Mouse (Mus musculus) left cerebral cortex, postnatal 36 days (tissue): ENCODE results near the gene C5ar2. TPM values are rescaled to one million over a fixed set of nuclear protein-coding genes. Genes with fewer than 3 reads are reported as not detected.

Source experiments
- DNase-seq, 2 experiments: peaks; one replicate each; pipeline ENCODE4 v3.0.0; 2021 to 2022; ENCODE audit warnings: low spot score in 2 of 2, mixed read lengths in 1 of 2
- intact Hi-C: fragments of 180-260 bp; cut with DNase I; formaldehyde crosslinking; loops from one replicate; pipeline ENCODE4 v1.15.1; 2025
- total RNA-seq, 2 experiments: library from RNA; stranded (reverse); gene quantifications; 2 replicates each; pipeline ENCODE4 v1.2.3; 2021

The C5ar2 gene
- total RNA-seq, 2 experiments from 2014 or later = 0.61 to 0.74 TPM

DNA sequence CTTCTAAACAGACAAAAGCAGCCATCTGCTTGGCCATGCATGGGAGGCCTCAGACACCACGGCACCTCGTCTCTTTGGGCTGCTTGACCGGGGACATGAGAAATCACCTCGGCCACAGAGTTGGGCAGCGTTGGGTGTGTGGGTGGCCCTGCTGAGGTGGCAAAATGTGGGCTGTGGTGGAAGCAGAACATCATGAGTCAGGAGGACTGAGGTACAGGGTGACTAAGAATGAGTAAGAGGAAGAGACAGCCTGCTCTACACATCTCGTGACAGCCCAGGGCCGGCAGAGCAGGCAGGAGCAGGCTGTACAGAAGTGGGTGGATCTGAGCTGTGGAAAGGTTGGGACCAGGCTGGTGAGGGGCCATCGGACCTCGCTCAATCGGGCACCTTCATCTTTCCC is 36.5 kb downstream of the C5ar2 start:
- peak; percentile 65 to 67 for DNase-seq
- intact Hi-C loops = loop anchor here (10.0 kb wide), 1 partner anchor 177 kb away; the partner anchor contains the start of gene Sae1

DNA sequence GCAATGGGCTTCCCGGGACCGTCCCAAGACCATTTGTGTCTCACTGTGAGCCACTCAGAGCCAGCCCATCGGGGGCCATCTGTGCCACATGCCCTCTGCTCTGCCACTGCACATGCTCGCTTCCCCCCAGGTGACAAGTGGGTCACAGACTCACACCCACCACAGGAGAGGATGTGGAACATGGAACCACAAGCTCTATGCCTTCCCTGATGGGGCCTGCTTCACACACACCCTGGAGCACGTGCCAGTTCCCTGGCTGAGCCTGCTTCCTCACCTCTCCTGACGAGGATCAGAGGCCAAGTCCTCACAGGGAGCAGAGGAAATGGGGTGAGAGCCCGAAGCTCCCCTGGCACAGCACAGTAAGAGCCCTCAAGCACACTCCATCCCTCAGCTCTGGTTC is 36.9 kb downstream of the C5ar2 start:
- intact Hi-C loops = loop anchor here (10.0 kb wide), 1 partner anchor 178 kb away; the partner anchor contains the start of gene Sae1

DNA sequence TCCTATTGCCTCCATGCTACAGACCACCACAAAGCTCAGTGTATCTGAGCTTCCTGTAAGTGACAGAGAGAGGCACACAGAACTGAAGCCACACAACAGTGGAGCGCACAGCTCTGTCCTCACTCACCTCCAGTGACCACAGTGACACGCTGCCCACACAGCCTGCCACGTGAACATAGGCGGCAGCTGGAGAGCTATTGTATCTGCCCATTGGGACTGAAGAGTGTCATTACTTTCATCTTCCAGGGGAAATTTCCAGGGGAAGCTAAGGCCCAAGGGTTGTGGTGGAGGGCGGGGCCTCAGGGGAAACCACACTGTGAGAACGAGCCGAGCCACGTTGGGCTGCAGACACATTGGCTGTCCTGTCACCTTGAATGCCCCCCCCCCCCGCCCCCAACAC is 39.2 kb downstream of the C5ar2 start:
- intact Hi-C loops = loop anchor here (10.0 kb wide), 1 partner anchor 180 kb away; the partner anchor contains the start of gene Sae1

More for the DNA sequence above, 36.9 kb downstream of the C5ar2 start:
- no peak for DNase-seq

DNA sequence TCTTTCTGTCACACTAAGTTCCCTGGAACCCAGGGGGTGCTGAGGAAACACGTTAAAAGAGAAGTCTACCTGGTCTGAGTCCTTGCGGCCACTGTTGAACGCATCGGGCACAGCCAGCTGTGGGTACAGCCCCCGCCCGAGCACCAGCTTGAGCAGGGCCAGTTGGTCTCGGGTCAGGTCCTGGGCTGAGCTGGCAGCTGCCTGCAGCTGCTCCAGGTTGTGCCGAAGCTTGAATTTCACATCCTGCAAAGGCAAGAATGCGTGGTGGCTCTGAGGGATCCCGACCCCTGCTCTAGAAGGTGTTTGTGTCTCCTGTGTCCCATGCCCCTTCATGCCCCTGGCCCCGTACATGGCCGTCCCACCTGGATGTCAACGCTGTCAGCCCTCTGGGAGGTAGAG is 40.5 kb downstream of the C5ar2 start:
- DNase-seq = no peak
- intact Hi-C loops = loop anchor here (10.0 kb wide), 1 partner anchor 181 kb away; the partner anchor contains the start of gene Sae1

More for the DNA sequence above, 39.2 kb downstream of the C5ar2 start:
- DNase-seq = no peak

DNA sequence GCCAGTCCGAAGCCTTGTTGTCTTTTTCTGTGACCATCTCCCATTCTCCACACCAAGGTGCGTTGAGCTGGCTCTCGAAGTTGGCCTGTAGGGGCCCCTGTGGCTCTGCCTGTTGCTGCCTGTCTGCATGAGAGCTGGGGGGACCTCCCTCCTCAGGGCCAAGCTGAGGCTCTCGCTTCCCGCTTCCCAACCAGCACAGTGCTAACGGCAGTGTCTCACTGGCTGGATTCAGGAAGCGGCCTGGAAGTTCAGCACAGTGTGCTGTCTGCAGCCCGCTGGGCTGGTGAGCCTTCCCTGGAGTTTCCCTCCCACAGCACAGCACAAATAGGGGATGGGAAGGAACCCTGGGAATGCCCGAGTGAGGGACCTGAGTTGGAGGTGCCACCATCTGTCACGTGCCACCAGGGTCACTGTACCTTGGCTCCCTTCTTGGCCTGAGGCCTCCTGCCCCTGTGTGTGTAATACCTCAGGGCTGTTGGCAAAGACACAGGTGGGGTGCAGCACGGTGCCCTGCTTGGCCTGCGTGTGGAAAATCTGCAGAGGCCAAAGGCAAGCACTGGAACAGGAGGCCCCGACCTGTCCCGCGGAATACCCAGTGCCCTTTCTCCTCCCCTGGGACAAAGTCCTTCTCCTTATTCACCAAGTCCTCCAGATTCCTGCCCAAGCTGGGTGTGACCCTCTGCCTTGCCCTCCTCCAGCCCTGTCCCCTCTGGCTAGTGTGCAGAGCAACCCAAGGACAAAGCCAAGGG is 41.0 kb downstream of the C5ar2 start:
- DNase-seq = no peak
- intact Hi-C loops = loop anchor here (10.0 kb wide), 1 partner anchor 182 kb away; the partner anchor contains the start of gene Sae1

DNA sequence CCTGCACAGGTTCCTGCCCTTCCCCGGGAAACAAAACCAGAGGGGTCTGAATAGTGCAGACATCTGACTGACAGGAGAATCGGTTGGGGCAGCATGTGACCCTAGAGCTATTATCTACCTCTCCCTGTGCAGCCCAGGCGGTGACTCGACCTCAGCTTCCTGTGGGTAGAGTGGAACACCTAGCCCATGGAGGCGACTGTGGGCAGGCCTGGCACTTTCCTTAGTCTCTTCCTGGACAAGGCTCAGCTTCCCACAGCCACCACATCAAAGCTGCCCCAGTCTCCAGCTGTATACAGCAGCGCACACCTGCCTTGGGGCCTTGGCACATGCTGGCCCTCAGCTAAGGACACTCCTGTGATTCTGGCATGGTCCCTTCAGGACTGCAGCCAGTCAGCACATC is 42.8 kb downstream of the C5ar2 start:
- intact Hi-C loops = loop anchor here (10.0 kb wide), 1 partner anchor 184 kb away; the partner anchor contains the start of gene Sae1

DNA sequence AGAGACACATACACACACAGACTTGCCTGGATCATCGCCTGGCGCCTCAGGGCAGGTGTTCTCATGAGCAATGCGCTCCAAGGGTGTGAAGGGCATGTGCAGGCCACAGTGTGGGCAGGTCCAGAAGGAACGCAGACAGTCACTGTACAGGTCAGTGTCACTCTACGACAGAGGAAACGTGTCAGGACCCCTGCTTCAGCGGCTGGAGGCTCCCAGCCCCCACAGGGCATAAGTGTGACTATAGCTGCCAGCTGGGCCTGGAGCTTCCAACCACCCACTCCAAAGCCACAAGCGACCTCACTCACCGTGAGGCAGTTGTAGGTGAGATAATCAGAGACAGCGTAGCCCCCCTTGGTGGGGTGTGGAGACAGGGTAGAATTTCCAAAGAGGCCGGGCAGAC is 45.4 kb downstream of the C5ar2 start:
- no peak for DNase-seq
- intact Hi-C loops = no loop called here

More for the DNA sequence above, 42.8 kb downstream of the C5ar2 start:
- DNase-seq = no peak

DNA sequence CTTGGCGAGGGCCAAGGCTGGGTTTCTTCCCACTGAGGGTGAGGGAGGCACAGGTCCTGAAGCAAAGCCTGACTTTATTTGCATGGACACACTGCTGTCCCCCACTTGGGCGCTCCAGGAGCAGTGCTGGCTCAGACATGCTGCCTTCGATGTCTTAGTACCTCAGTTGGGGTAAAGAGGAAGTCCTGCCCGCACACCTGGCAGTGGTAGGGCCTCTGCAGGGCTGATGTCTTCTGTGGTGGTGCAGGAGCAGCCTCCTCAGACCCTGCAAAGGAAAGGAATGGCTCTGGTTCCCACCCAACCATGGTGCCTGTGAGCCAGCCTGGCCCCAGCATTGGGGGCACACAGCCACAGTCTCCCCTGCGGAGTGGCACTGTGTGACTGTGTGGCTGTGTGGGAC is 46.8 kb downstream of the C5ar2 start:
- intact Hi-C loops = no loop called here
- DNase-seq = no peak

DNA sequence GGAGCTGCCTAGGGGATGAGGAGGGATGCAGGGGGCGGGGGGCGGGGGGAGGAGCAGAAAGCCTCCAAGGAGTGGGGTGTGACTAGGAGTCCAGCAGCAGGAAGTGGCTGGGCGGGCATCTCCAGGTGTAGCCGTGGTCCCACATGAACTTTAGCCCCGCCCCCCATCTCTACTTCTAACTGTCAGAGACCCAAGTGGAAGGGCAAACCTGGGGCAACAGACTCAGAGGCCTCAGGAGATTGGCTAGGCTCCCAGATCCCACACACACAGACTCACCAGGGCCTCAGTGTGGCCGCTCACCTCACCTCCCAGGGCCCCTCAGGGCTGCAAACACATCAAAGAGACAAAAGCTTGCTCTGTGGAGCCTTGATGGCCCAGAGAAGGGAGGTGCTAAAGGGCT is 47.3 kb downstream of the C5ar2 start:
- no peak for DNase-seq
- intact Hi-C loops = no loop called here

DNA sequence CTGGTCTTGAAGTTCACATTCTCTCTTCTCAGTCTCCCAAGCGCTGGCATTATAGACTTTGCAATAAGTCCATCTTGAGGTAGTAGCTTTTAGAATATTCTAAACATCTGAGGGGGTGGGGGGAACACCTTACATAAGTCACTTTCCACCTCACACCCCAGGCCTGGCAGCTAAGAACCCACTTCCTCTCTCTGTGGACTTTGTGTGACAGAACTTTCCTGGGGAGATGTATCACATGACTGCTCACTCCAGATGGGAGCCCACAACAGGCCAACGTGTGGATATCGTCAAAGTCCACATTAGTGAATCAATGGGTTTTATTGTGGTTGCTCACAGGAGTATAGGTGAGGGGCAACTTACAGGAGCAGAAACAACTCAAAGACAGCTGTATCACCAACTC is 50.3 kb downstream of the C5ar2 start:
- no peak for DNase-seq
- intact Hi-C loops = loop anchor here (2.0 kb wide), 1 partner anchor 69 kb away; no protein-coding TSS in a partner anchor

DNA sequence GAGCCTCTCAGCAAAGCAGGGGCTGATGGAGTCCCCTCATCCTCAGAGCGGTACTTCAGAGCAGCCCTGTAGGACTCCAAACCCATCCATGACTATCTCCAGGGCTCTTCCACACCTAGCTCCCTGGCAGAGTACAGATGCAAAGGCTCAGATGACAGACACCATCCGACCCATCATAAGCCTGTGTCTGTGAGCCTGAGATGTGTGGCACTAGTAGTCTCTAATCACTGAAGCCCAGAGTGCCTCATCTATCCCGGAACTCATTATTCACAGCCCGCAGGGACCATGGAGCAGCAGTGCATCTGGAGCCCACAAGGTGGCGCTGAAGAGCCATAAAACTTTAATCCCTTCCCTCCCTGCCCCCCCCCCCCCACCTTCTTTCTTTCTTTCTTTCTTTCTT is 51.6 kb downstream of the C5ar2 start:
- DNase-seq = peak; percentile 63 to 76
- intact Hi-C loops = loop anchor here (2.0 kb wide), 1 partner anchor 70 kb away; no protein-coding TSS in a partner anchor

DNA sequence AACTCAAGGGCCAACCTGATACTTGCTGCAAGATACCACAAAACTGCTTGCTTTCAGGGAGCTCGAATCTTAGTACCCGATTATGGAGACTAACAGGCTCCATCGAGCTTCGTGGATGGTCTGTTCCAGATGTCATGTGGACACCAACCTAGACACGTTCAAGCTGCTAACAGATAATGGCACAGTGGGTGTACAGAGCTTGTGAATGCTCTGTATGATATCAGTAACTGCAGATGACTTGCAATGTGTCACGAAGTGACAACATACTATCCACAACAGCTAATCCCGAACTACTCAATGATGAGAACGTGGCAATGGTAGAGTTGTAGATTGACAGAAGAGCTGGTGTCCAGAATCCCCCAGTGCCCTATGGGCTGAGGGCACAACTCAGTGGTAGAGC is 56.5 kb downstream of the C5ar2 start:
- DNase-seq = no peak
- intact Hi-C loops = no loop called here

Other genes starting within 250 kb of the C5ar2 start
- gene Bicra, start 196.2 kb downstream of the C5ar2 start, total RNA-seq = 10 to 100 TPM; 11.4 to 17.3 TPM
- gene Zfp541, start 182.3 kb downstream of the C5ar2 start, total RNA-seq = under 1 TPM; 0.64 to 0.88 TPM
- gene Napa, start 145.7 kb downstream of the C5ar2 start, total RNA-seq = 100 to 1,000 TPM; 269 to 307 TPM
- gene Kptn, start 124.3 kb downstream of the C5ar2 start, total RNA-seq = 10 to 100 TPM; 40.9 to 44.9 TPM
- gene Slc8a2, start 114.3 kb downstream of the C5ar2 start, total RNA-seq = 100 to 1,000 TPM; 242 to 273 TPM
- 10 to 100 TPM; 37.3 to 40.9 TPM for gene Meis3, start 69.1 kb downstream of the C5ar2 start, total RNA-seq
- 10 to 100 TPM; 11.2 to 13.1 TPM for gene Dhx34, start 22.1 kb downstream of the C5ar2 start, total RNA-seq
- gene C5ar1, start 15.4 kb upstream of the C5ar2 start, total RNA-seq = 1 to 10 TPM in 1 of 2 experiments, under 1 TPM in 1; 0.54 to 2.5 TPM
- gene Inafm1, start 29.5 kb upstream of the C5ar2 start, total RNA-seq = 10 to 100 TPM; 32.1 to 33.5 TPM
- 10 to 100 TPM; 75.4 to 87.2 TPM for gene Ccdc9, start 42.6 kb upstream of the C5ar2 start, total RNA-seq
- 10 to 100 TPM; 11.9 to 14.6 TPM for gene Bbc3, start 64.2 kb upstream of the C5ar2 start, total RNA-seq
- 100 to 1,000 TPM; 104 to 111 TPM for gene Sae1, start 143.7 kb upstream of the C5ar2 start, total RNA-seq
- gene Zc3h4, start 156.8 kb upstream of the C5ar2 start, total RNA-seq = 10 to 100 TPM; 66.3 to 67.7 TPM
- gene Tmem160, start 208.6 kb upstream of the C5ar2 start, total RNA-seq = 10 to 100 TPM; 62.3 to 85.7 TPM
- 1 to 10 TPM; 9.9 to 10.0 TPM for gene Npas1, start 233.6 kb upstream of the C5ar2 start, total RNA-seq